Mouse (Mus musculus) urinary bladder, postnatal 10 days (tissue): ENCODE measurements around the gene Fsd1.

Experiments
- DNase-seq: peaks from one replicate; pipeline ENCODE4 v3.0.0; 2022; ENCODE audit warnings: low spot score

Fsd1 gene

GRCm38 (mm10) chr17:55963171-55963570 is 23.1 kb upstream of the Fsd1 start:
- no peak for DNase-seq

- no peak for DNase-seq
Measured at GRCm38 (mm10) chr17:55964496-55964895, 21.8 kb upstream of the Fsd1 start.

GRCm38 (mm10) chr17:55964996-55965395 is 21.3 kb upstream of the Fsd1 start:
- DNase-seq, result no peak

- no peak for DNase-seq
Measured at GRCm38 (mm10) chr17:55967186-55967585, 19.1 kb upstream of the Fsd1 start.

- no peak for DNase-seq
Measured at GRCm38 (mm10) chr17:55968210-55968609, 18.1 kb upstream of the Fsd1 start.

- DNase-seq, result no peak
Measured at GRCm38 (mm10) chr17:55969560-55969959, 16.7 kb upstream of the Fsd1 start.

GRCm38 (mm10) chr17:55969966-55970891 is 16.1 kb upstream of the Fsd1 start, which contains the start of gene Shd:
Gene Shd, plus strand, starts transcription at chr17:55970467.
- DNase-seq, result no peak

- DNase-seq, result no peak
Measured at GRCm38 (mm10) chr17:55971453-55971852, 14.9 kb upstream of the Fsd1 start.

GRCm38 (mm10) chr17:55976255-55976862 is 9.9 kb upstream of the Fsd1 start:
- no peak for DNase-seq

- no peak for DNase-seq
Measured at GRCm38 (mm10) chr17:55977301-55977700, 9.0 kb upstream of the Fsd1 start.

- no peak for DNase-seq
Measured at GRCm38 (mm10) chr17:55990278-55990898, 4.1 kb downstream of the Fsd1 start.

GRCm38 (mm10) chr17:55996007-55996406 is 9.7 kb downstream of the Fsd1 start:
- DNase-seq, result no peak

- no peak for DNase-seq
Measured at GRCm38 (mm10) chr17:55999794-56000499, 13.6 kb downstream of the Fsd1 start.

GRCm38 (mm10) chr17:56003000-56003399 is 16.7 kb downstream of the Fsd1 start:
- no peak for DNase-seq

- DNase-seq, result no peak
Measured at GRCm38 (mm10) chr17:56005415-56006061, 19.2 kb downstream of the Fsd1 start, which contains the start of the genes Stap2 and Mpnd. Gene Stap2, minus strand, starts transcription at chr17:56005584. Gene Mpnd, plus strand, starts transcription at chr17:56005711.

- no peak for DNase-seq
Measured at GRCm38 (mm10) chr17:56006956-56007355, 20.6 kb downstream of the Fsd1 start.

- DNase-seq, result no peak
Measured at GRCm38 (mm10) chr17:56007444-56008355, 21.4 kb downstream of the Fsd1 start.

GRCm38 (mm10) chr17:56008356-56009087 is 22.2 kb downstream of the Fsd1 start:
- DNase-seq, result peak; percentile 66

GRCm38 (mm10) chr17:56009088-56009961 is 23.0 kb downstream of the Fsd1 start:
- peak; percentile 63 for DNase-seq
